Comparison of ENCODE assay signal across 10 mouse cellular contexts in genomic region chr8:26845481-26846194, GRCm38 (mm10).
DNase-seq lines count a peak whose midpoint lies in the region; ATAC-seq and TF ChIP-seq lines count a peak whose summit lies in the region.
"Had no signal": no experiment of that assay in that cellular context is flagged by ENCODE, and none has a peak within 500 bp of the region (broad histone marks: within the 10 kb centered on the region; RNA-seq: fewer than 3 reads in every experiment).

No protein-coding gene starts in this region.

- 63% methylated on average over 11 of the region's 11 CpGs for WGBS in heart, embryonic 12.5 days
- 61% methylated on average over 11 of the region's 11 CpGs for WGBS in heart, postnatal 0 days

- no peaks in the 10 kb centered on the region for H3K9me3 ChIP-seq in heart, embryonic 12.5 days (replicated peaks)
- no peaks in the 10 kb centered on the region for H3K9me3 ChIP-seq in heart, postnatal 0 days (replicated peaks; ENCODE audit: control insufficient read depth, low read length)
- H3K9me3 ChIP-seq: megakaryocyte, embryonic 14.5 days had no signal

- no peak overlapping the region for H3K4me3 ChIP-seq in heart, embryonic 12.5 days
- H3K4me3 ChIP-seq in heart, postnatal 0 days (ENCODE audit: low read depth, low read length), result no peak overlapping the region
- H3K4me3 ChIP-seq: megakaryocyte, embryonic 14.5 days had no signal

- peaks cover 9% of the 10 kb centered on the region; the same call in 1 of the 2 replicates for H3K27me3 ChIP-seq in heart, embryonic 12.5 days (replicated peaks)
- no peaks in the 10 kb centered on the region for H3K27me3 ChIP-seq in heart, postnatal 0 days (ENCODE audit: control insufficient read depth, insufficient read depth, low read length)
- H3K27me3 ChIP-seq: megakaryocyte, embryonic 14.5 days had no signal

- no peak for TF ChIP-seq CTCF in heart, postnatal 0 days (IDR thresholded peaks at IDR 0.05; ENCODE audit: low read depth)

- H3K36me3 ChIP-seq in heart, embryonic 12.5 days, result no peaks in the 10 kb centered on the region
- H3K36me3 ChIP-seq in heart, postnatal 0 days (replicated peaks; ENCODE audit: control insufficient read depth, insufficient read depth, low read length), result no peaks in the 10 kb centered on the region

- no peak overlapping the region for H3K9ac ChIP-seq in heart, embryonic 12.5 days
- H3K9ac ChIP-seq in heart, postnatal 0 days (replicated peaks; ENCODE audit: low read depth, low read length), result no peak overlapping the region
- H3K9ac ChIP-seq: liver, postnatal 0 days had no signal

- no peak for TF ChIP-seq EP300 in heart, postnatal 0 days (IDR thresholded peaks at IDR 0.05; ENCODE audit: low read depth)

- DNase-seq in heart, adult 18-20 months, result peak; percentile 67 to 79
- peak; percentile 61 for DNase-seq in retina, adult 2 months (ENCODE audit: low read depth, low spot score)
- no peak for DNase-seq in retina, embryonic 14.5 days (ENCODE audit: low spot score)
- DNase-seq in heart, postnatal 0 days (ENCODE audit: low spot score), result no peak
- DNase-seq in layer of hippocampus, postnatal 25 days (ENCODE audit: extremely low spot score in 1 of 2, low spot score in 1 of 2), result no peak
- DNase-seq: liver, postnatal 0 days had no signal

- no peak for ATAC-seq in heart, embryonic 12.5 days (ENCODE audit: insufficient number of reproducible peaks, low FRiP score)
- peak; percentile 47 for ATAC-seq in heart, postnatal 0 days (ENCODE audit: insufficient read depth, low read depth)
- no peak for ATAC-seq in erythroid progenitor cell, adult 5-6 weeks (replicated peaks; ENCODE audit: low FRiP score, poor library complexity, severe bottlenecking)
- ATAC-seq: hindbrain, postnatal 0 days; liver, postnatal 0 days had no signal

- H3K4me1 ChIP-seq in heart, embryonic 12.5 days (replicated peaks), result peaks cover 10% of the 10 kb centered on the region; the same call in 1 of the 2 replicates
- no peaks in the 10 kb centered on the region for H3K4me1 ChIP-seq in heart, postnatal 0 days (ENCODE audit: control insufficient read depth, insufficient read depth)
- H3K4me1 ChIP-seq: megakaryocyte, embryonic 14.5 days had no signal

- no peak overlapping the region for H3K27ac ChIP-seq in heart, embryonic 12.5 days (ENCODE audit: poor library complexity, severe bottlenecking)
- no peak overlapping the region for H3K27ac ChIP-seq in heart, postnatal 0 days (ENCODE audit: low read depth)
- H3K27ac ChIP-seq: hindbrain, postnatal 0 days had no signal

- no peak overlapping the region for H3K4me2 ChIP-seq in heart, embryonic 12.5 days
- no peak overlapping the region for H3K4me2 ChIP-seq in heart, postnatal 0 days (ENCODE audit: low read depth, low read length)

Comparison
In these comparisons a context has a peak if more than half of its experiments do, and no peak if none do; other contexts are left out.
1. DNase-seq: peak in heart, adult 18-20 months (2 of 2) and retina, adult 2 months (single experiment); none in retina, embryonic 14.5 days (single experiment), heart, postnatal 0 days (single experiment) and layer of hippocampus, postnatal 25 days (0 of 2).